Mouse (Mus musculus): ENCODE data around the gene Lonrf2.

The Lonrf2 gene

DNA sequence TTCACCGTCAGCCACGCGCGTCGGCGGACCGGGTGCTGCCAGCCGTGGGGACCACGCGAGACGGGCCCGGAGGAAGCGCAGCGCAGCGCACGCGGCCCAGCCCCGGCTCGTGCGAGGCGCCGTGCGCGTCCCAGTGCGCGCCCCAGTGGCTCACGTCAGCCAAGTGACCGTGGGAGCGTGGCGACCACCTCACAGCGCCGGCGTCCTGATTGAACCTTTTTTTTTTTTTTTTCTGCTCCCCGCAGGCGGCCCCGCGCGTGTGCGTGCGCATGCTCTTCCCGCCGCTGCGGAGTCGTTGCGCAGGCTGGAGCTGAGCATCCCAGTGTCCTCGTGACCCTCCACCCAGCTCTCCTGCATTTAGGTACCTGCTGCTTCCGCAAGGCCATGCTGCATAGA is at the start of gene Lonrf2:
TSS of gene Lonrf2 (minus strand) at position 235 of the 396 bp plus-strand sequence.
- DNase-seq = peak; percentile 77 to 80

DNA sequence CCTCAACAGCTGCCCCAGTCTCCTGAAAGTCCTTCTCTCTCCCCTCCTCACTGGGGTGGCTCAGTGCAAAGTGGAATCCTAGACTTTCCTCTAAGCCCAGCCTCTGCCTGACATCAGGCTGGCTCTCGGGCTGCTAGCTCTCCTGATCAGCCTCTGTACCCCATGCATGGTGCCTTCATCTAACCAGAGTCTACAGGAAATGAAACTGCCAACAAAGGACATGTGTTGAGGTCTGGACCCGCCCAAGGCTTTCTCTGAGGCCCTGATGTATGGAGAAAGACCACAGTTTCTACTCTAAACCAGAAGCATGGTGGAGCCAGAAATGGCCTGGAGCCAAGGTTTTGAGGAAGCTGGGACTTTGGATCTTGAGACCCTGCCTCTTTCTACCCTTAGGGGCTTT is 49.4 kb upstream of the Lonrf2 start:
- no peak for DNase-seq

DNA sequence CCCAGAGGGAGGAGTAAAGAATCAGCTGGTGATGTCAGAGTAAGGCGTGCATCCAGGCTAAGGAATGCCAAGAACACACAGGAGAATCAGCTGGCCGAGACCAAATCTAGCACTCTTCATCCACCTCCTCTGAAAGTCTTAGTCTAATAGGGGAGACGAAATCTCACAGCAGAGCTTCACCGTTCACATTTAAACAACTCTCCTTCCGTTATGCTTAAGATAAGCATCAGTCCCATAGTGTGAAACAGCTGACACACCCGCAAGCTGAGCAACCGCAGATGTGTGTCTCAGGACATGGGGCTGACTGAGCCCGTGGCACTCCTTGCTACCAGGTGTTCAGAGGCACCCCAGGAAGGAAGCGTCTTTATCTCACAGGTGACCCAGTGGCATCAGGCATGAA is 47.3 kb upstream of the Lonrf2 start:
- DNase-seq = no peak

DNA sequence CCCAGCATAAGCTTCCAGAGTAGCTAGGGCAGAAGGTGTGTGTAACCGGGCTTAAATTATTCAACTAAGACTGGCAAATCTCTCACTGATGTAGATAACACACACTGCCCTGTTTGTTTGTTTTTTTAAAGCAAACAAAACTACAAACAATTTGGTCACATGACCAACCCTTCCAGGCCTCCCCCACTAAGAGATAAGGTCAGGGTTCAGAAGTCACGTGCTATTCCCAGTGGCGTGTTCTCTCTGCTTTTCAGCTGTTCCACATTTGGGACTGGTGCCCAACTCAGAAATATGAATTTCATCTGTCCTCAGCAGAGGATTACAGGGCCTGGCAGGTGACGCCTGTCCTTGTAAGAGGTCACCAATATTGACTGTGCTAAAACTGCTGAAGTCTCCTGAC is 46.2 kb upstream of the Lonrf2 start:
- DNase-seq = no peak

DNA sequence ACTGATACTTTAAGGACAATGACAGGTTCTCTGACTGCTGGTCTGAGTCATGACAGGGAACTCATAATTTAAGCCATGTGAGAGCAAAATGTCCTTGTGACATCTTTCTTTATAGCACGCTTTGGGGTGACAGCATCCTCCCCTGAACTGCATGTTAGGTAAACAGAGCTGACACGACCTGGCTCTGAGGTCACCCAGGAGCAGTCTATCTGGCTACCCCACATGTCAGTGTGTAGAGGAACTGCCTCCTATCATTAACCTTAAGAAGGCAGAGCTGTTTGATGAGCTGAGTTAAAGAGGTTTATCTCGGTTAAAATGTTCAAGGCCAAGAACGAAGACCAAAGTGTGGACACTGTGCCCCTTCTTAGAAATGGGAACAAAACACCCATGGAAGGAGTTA is 44.9 kb upstream of the Lonrf2 start:
- no peak for DNase-seq

DNA sequence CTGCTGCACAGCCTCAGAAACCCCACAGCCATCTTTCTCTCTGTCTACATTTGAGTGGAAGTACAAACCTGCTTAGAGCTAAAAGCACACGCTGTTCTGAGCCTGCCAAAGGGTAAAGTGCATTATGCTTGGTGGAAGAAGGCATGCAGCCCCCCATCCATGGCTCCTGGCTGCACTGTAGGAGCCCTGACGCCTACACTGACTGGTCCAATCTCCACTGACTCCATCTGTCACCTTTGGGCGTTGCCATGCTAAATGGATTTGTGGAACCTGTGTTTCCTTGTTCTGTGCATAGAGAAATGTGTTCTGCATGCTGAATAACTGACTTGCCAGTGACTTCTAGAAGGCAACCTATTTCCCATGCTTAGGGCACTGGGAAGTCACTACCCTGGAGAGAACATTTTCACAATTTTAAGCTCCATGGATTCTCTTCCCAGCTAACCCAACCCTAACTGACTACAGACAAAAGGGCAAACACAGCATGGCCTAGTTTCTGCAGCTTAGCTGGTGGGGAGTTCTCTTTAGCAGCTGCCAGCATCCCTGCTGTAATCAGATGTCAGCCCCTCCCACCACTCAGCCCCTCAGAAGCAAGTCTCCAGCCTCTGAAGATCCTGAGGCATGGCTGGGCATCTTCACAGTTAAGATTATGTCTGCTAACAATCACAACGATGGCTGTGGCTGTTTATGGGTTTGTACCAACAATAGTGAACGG is 40.3 kb upstream of the Lonrf2 start:
- peak in 1 of 2 experiments; percentile 29 for DNase-seq

DNA sequence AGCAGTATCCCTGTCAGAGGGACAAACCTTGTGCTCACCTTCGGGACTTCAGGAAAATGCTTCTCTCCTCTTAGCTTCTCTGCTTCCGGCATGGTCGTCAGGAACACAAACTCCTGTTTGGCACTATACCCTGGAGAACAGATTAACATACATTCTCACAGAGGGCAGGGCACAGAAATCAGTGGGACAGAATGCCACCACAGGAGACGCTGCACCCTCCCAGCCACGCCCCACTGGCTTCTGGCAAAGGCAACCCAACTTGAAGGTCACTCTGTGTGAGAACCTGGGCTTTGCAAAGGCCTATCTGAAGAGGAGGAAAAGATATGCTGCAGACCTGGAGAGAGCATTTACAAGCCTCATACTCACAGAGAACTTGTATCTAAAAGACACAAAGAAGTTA is 37.4 kb upstream of the Lonrf2 start:
- peak; percentile 57 to 59 for DNase-seq

DNA sequence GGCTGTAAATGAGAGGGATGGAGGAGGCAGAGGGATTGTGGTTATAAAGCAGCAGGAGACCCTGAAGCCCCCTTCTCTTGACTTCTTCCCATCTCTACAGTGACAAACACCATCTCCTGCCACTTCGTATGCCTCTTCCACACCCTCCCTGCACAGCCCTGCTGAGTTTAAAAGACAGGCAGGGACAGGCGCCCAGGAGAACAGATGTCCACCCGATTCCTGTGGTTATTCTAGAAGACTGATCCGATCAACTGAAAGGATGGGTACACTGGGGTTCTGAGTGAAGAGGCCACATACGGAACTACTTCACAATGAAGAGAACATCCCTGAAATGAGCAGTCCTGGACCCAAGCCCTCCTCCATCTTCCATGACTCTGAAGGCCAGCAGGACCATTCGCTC is 35.3 kb upstream of the Lonrf2 start:
- DNase-seq = peak in 1 of 2 experiments; percentile 23

DNA sequence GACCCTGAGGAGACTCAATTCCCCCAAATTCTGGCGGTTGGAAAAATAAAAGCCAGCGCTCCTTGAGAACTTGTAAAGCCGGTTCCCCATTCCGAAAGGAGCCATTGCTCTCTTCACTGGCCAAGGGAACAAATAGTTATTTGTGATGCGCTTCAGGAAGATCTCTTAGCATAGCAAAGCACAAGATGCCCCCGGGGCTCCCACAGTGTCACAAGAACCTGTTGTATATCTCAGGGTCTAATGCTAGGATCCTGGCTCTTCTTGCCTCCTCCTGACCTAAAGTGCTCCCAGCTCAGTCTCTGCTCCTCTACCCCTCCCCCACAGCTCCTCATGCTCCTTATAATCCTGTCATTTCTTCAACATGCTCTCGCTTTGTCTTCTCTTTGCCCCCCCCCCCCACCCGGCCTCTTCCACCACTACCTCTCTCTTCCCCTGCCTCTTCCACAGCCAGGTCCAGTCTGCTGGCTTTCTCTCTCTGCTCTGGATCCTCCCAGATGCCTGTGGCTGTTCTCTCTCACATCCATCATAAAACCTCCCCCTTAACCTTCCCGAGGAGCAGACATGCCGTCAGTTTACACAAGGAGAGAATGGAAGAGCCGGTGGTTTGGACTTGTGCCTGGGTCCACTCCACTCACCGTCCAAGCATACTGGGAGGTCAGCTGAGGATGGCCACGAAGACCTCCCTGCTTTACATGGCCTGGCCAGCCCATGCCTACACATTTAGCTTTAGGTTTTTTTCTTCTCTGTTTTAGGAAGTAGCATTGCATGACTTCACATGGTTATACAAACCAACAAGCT is 33.1 kb upstream of the Lonrf2 start:
- no peak for DNase-seq

DNA sequence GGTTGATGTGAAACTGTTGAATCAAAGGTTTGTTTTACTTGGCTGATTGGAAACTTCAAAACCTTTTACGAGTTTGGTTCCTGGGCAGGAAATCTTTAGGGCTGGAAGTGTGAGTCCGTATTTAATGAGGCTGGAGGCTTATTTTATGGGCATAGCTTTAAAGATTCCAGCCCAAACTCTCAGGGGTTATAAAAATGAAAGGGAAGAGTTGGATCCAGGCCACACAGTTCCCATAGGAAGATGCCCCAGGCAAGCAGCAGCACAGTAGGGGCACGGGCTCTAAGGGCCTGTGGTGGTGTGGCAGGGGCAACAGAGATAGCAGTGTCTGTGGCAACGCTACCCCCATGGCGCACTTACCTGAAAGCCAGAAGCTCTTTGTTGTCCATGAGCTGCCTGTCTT is 29.7 kb upstream of the Lonrf2 start:
- no peak for DNase-seq

DNA sequence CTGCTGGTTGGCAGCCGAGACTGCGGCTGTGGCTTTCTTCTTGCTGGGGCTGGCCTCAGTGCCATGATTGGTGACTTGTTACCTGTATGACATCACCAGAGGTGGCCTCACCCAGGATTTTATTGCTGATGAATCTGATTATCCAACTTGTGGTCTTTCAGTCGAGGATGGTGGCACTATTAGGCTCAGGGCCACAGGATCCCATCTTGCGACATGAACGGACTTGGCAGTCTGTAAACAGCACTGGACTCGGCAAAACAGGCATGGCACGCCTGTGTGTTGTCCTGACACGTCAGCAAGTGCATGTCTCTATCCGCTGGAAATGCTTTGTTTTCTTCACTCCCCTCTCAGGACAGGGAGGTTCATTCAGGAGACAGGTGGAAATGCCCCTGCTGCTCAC is 27.8 kb upstream of the Lonrf2 start:
- no peak for DNase-seq

DNA sequence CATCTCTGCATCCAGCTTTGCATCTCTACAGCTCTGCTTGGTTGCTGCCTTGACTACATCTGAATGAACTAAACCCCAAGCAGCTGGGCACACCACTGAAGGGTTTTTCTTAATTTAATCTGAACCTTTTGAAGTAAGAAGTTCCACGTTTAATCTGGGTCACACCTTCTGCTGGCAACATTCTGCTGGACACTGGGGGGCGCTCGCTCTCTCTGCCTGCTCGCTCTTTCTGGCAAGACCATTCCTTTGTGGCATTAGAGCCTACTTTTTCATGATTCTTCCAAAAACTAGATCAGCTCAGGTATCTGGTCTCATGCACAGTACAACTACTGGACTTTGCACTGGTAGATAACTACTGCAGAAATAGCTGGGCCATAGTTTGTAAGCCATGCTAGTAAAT is 25.7 kb upstream of the Lonrf2 start:
- peak; percentile 71 to 72 for DNase-seq

DNA sequence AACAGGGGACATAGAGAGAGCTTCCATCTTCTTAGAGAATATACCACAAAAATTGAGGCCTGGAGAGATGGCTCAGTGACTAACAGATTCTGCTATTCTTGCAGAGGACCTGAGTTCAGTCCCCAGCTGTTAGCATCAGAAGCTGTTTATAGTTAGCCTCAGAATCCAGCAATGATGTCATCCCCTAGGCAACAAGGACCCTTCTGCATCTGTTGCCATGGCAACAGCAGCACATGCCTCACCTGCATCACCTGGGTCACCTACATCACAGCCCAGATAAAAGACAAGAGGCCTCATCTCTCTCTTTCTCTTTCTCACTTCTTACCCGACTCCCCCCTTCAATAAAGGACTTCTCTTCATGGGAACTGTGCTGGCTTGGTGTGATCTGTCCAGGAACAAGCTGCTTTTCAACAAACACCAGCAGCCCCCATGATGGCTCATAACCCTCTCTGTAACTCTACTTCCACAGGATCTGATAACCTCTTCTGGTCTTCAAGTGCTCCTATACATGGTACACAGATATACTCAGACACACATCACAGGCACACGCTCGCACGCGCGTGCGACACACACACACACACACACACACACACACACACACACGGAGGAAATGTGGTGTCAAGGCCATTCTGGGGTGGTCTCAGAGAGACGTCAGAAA is 24.5 kb upstream of the Lonrf2 start:
- no peak for DNase-seq

DNA sequence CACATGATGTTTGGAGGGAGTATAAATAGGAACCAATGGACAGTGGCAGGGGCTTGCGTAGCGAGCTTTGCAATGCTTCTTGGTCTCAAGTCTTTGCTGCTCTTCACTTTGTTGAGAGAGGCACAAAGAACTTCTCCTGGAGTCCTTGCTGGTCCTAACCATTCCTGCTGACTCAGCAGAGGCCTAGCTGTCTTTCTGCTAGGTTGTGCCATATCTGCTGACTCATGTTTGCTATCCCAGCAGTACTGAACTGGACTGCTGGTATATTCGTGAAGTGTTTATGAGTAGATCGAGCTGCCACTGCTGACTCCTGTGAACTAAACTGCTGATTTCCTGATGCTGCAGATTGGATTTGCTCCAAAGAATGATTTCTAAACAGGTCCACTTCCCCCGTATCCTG is 23.7 kb upstream of the Lonrf2 start:
- no peak for DNase-seq

DNA sequence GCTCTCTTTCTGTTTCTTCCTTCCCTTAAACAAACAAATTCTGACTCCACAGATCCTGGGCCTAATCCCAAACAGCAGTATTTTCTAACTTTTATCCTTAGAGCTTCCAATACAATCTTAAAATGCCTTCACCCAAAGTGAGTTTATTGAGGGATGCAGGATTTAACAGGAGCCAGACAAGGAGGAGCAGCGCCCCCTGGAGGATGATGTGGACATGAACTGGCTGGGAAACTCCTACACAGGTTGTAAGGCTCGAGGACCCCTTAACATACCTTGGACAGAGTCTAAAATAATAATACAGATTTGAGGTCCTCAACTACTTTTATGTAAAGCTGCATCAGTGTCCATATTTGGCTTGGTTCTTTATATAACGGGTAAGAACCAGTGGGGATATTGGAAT is 19.7 kb upstream of the Lonrf2 start:
- DNase-seq = peak; percentile 81 to 82

DNA sequence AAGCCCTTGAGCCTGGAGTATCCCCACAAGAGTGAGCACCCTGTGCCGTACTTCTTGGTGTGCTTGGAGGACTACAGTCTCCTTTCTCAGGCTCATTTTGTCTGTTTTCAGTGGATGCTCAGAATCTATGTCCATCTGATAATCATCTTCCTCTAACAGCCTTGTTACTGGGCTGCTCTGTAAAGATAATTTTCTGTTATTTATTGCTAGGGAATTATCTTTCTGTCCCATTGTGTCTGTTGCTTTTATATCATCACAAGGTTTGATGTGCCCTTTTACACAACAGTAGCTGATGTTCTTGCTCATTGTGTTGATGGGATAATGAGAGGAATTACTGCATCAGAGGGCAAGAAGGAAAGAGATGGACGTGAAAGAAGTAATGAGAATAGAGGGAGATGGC is 15.7 kb upstream of the Lonrf2 start:
- DNase-seq = no peak

DNA sequence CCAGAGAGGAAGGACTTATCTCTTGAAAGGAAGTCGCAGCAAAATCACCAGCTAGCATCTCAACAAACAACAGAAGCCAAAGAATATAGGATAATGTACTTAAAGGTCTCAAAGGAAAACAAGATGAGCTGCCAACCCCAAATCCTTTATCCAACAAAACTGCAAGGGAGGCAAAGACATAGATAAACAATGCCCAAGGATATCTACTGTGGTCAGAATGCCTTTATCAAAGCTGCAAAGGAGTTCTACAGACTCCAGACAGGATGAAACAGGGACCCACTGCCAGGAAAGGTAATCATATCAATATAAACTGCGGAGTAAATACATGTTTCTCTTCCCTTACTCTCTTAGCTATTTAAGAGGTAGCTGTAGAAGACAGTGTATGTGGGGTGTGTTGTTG is 14.1 kb upstream of the Lonrf2 start:
- DNase-seq = no peak

DNA sequence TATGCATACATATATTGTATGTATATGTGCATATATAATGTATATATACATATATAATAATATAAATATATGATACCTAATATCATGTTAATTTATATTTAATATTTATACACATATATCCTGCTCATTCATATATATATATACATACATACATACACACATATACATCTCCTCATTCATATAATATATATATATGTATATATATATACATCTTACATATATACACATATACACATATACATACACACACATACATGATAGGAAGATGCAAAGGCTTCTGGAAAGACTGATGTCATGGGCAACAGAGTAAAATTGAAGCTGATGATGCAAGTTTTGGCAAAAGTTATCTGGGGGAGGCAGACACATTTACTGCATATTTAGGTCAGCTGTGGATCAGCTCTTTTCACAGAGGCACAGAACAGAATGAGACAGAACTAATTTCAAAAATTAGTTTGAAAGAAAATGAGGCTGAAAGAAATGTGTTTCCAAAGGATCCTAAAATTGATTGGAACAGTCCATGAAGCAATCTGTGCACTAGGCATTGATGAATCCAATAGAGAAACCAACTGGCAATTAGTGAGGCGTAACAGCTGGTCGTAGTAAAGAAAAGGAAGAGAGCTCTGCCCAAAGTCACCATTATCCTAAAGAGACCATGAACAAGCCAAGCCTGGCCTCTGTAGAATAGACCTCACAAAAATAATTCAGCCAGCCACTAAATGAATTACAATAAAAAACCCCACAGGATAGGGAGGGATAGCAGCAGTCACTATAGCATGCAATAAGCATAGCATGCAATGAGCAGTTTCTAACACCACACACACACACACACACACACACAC is 12.2 kb upstream of the Lonrf2 start:
- DNase-seq = no peak

DNA sequence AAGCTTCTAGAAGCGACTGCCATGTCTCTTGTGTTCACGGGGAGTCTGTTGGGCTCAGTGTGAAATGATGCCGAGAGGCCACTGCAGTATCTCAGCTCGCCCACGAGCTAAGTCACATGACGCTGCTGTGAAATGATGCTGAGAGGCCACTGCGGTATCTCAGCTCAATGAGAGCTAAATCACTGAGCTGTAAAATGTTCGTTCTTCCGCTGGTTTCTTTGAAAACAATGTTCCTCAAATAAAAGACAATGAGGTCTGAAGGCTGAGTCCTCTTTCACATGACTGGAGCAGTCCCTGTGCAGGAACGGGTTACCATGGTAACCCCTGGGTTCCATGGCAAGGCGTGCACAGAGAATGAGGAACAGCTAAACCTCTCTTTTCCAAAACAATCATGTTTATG is 11.5 kb upstream of the Lonrf2 start:
- DNase-seq = peak; percentile 34 to 57

DNA sequence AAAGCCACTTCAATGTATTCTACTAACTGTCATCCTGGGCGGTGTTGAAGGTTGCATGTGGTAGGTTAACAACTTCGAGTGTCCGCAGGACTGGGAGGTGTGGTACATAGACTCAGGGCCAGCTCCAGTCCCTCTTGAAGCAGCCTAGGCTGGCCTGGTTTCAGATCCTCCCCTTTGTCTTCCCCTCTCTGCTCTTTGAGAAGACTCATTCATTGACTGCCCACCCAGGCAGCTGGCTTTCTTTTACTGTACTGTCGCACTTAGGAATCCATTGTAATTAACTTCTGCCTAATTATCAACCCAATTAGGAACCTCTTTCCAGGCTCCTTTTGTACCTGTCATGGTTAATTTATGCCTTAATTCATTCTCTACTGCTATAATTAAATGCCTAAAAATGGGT is 6.8 kb upstream of the Lonrf2 start:
- no peak for DNase-seq

DNA sequence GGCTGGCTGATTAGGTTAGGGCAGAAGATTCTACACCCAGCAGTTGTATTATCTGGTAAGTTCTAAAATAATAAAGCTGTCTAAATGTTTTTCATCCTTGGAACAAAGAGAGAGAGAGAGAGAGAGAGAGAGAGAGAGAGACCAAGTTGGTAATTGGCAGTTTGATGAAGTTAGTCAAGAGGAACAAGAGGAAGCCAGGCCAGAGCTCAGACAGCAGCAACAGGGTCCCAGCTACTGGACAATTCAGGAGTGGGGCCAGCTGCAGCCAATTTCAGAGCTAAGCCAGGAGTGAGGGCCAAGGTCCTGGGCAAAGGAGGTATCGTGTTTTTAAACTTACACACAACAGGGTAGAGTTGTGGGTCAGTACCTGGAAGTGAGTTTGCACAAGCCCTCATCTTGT is 6.3 kb upstream of the Lonrf2 start:
- no peak for DNase-seq

DNA sequence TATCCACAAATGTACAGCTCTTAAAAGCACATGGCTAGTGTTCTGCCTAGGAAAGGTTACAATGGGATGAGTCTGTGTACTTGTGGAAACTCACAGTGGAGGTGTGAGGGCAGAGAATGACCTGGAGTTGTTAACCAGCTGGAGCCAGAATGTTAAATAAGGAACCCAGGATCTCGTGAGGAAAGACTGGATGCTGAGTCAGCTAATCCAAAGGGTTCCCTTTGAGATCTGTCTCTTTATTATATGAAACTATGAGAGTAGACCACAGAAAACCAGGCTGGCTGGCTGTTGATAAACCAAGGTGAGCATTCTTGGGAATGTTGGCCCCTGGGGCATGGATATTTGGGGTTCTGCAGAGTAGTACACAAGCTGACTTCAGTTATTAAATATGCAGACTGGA is 3.4 kb upstream of the Lonrf2 start:
- no peak for DNase-seq
